Mouse (Mus musculus) adrenal gland, postnatal 14 days (tissue): ENCODE results near the gene Mcts2. TPM values are rescaled to one million over a fixed set of nuclear protein-coding genes. Genes with fewer than 3 reads are reported as not detected.
"Not testable (repeated sequence)": the region's sequence is repeated elsewhere in the genome, so short reads cannot be mapped to it uniquely, and the experiment has no call there.

Experiments
- DNase-seq: peaks from one replicate; pipeline ENCODE4 v3.0.0; 2021; ENCODE audit warnings: mixed read lengths
- long read RNA-seq, 2 experiments: library from polyadenylated mRNA; stranded (forward); transcript quantifications; one replicate each; pipeline ENCODE4 v2.0.0; 2021
- total RNA-seq: library from RNA; stranded (reverse); gene quantifications from 2 replicates; pipeline ENCODE4 v1.2.3, GENCODE M21; 2021

Gene Mcts2
- 26.6 and 28.0 TPM in 2 replicates for total RNA-seq
- long read RNA-seq, experiment 1, transcript Mcts2-201 (1 exons, 912 nt) = major isoform, 15 of 16 reads
- long read RNA-seq, experiment 1, partial matches to known transcripts = 0 of 16 reads
- long read RNA-seq, experiment 1, other reads (novel, unspliced or antisense) = 1 of 16 reads
- long read RNA-seq, experiment 2, transcript Mcts2-201 (1 exons, 912 nt) = major isoform, 14 of 16 reads
- long read RNA-seq, experiment 2, partial matches to known transcripts = 0 of 16 reads
- long read RNA-seq, experiment 2, other reads (novel, unspliced or antisense) = 2 of 16 reads

GRCm38 (mm10) chr2:152686806-152687267 lies at the start of gene Mcts2:
Mcts2 (plus strand) TSS chr2:152687035.
- DNase-seq = peak; percentile 96

GRCm38 (mm10) chr2:152637381-152637780 lies 49.5 kb upstream of the Mcts2 start:
- no peak for DNase-seq

GRCm38 (mm10) chr2:152638865-152639264 lies 48.0 kb upstream of the Mcts2 start:
- no peak for DNase-seq

- peak; percentile 18 for DNase-seq
Measured at GRCm38 (mm10) chr2:152639406-152640113, 47.3 kb upstream of the Mcts2 start.

GRCm38 (mm10) chr2:152652901-152653620 lies 33.8 kb upstream of the Mcts2 start:
- DNase-seq = peak; percentile 88

GRCm38 (mm10) chr2:152653874-152654715 lies 32.7 kb upstream of the Mcts2 start:
- peak; percentile 71 for DNase-seq

- peak; percentile 63 for DNase-seq
Measured at GRCm38 (mm10) chr2:152657398-152657797, 29.4 kb upstream of the Mcts2 start.

- no peak for DNase-seq
Measured at GRCm38 (mm10) chr2:152661163-152661562, 25.7 kb upstream of the Mcts2 start.

GRCm38 (mm10) chr2:152666191-152666590 lies 20.6 kb upstream of the Mcts2 start:
- not testable (repeated sequence) for DNase-seq

- DNase-seq = peak; percentile 96
Measured at GRCm38 (mm10) chr2:152669256-152669638, 17.6 kb upstream of the Mcts2 start, which contains the start of gene H13. H13 (plus strand) TSS chr2:152669461.

- DNase-seq = peak; percentile 44
Measured at GRCm38 (mm10) chr2:152669639-152670484, 17.0 kb upstream of the Mcts2 start.

- DNase-seq = peak; percentile 50
Measured at GRCm38 (mm10) chr2:152670983-152671641, 15.7 kb upstream of the Mcts2 start.

GRCm38 (mm10) chr2:152671642-152671999 lies 15.2 kb upstream of the Mcts2 start:
- peak; percentile 64 for DNase-seq

GRCm38 (mm10) chr2:152672166-152672565 lies 14.7 kb upstream of the Mcts2 start:
- DNase-seq = peak; percentile 55

GRCm38 (mm10) chr2:152674148-152674547 lies 12.7 kb upstream of the Mcts2 start:
- DNase-seq = no peak

- no peak for DNase-seq
Measured at GRCm38 (mm10) chr2:152675252-152675791, 11.5 kb upstream of the Mcts2 start.

- DNase-seq = peak; percentile 63
Measured at GRCm38 (mm10) chr2:152678302-152678701, 8.5 kb upstream of the Mcts2 start.

- no peak for DNase-seq
Measured at GRCm38 (mm10) chr2:152678925-152679324, 7.9 kb upstream of the Mcts2 start.

GRCm38 (mm10) chr2:152679701-152680355 lies 7.0 kb upstream of the Mcts2 start:
- DNase-seq = no peak

GRCm38 (mm10) chr2:152683086-152683485 lies 3.7 kb upstream of the Mcts2 start:
- no peak for DNase-seq
